Mouse (Mus musculus) neural tube, embryonic 12.5 days (tissue): Measurements from ENCODE around the gene Zdhhc4. TPM values are rescaled to one million over a fixed set of nuclear protein-coding genes. Genes with fewer than 3 reads are reported as not detected.

Source experiments
- ATAC-seq: fragments of 200-750 bp; cut with Nextera tagmentation; 2 replicates; pipeline ENCODE4 v1.8.0; 2017; ENCODE audit warnings: low read depth, mild to moderate bottlenecking, moderate TSS enrichment, moderate library complexity; ENCODE audit not compliant: low FRiP score
- H3K27ac ChIP-seq: fragments of 300-500 bp; sonication (generic); 2 replicates; pipeline ENCODE4 v1.5.1; 2016
- H3K27me3 ChIP-seq: fragments of 300-500 bp; sonication (generic); replicated peaks from 2 replicates; pipeline ENCODE4 v1.6.1; 2016; ENCODE audit warnings: mild to moderate bottlenecking
- H3K36me3 ChIP-seq: fragments of 300-500 bp; sonication (generic); 2 replicates; pipeline ENCODE4 v1.6.1; 2016; ENCODE audit warnings: mild to moderate bottlenecking
- H3K4me1 ChIP-seq: fragments of 300-500 bp; sonication (generic); 2 replicates; pipeline ENCODE4 v1.6.1; 2016
- H3K4me2 ChIP-seq: fragments of 300-500 bp; sonication (generic); replicated peaks from 2 replicates; pipeline ENCODE4 v1.6.1; 2016; ENCODE audit warnings: mild to moderate bottlenecking
- H3K4me3 ChIP-seq: fragments of 300-500 bp; sonication (generic); 2 replicates; pipeline ENCODE4 v1.5.1; 2016
- H3K9ac ChIP-seq: fragments of 300-500 bp; sonication (generic); 2 replicates; pipeline ENCODE4 v1.6.1; 2016; ENCODE audit warnings: mild to moderate bottlenecking
- H3K9me3 ChIP-seq: fragments of 300-500 bp; sonication (generic); 2 replicates; pipeline ENCODE4 v1.6.1; 2016; ENCODE audit warnings: mild to moderate bottlenecking
- WGBS: fragments of 180-500 bp; shearing (Covaris S2); methylation state at CpG from one replicate; pipeline ENCODE4 v1.1.7; 2016; 5-methylcytosine and 5-hydroxymethylcytosine counted together
- polyA plus RNA-seq: library from polyadenylated mRNA; unstranded; fragments of >200 nt; fragmentation: Nextera tagmentation; extraction: Ambion mirVana; gene quantifications from 2 replicates; pipeline ENCODE4 v1.2.1, GENCODE M21; 2016

The Zdhhc4 gene
- polyA plus RNA-seq, 1 experiment from 2014 or later = 71.5 TPM

GRCm38 (mm10) chr5:143315514-143315888 is 13.6 kb downstream of the Zdhhc4 start:
- Histone ChIP-seq H3K9ac (peak overlapping the region; percentile 96), H3K27ac (no peak overlapping the region; the same call in 1 of the 2 replicates), H3K4me2 (peak overlapping the region; percentile 88), H3K9me3 (no peaks in the 10 kb centered on the region), H3K4me3 (peak overlapping the region; percentile 88), H3K36me3 (peaks cover 71% of the 10 kb centered on the region), H3K4me1 (peaks cover 18% of the 10 kb centered on the region), H3K27me3 (no peaks in the 10 kb centered on the region)
- 13% methylated on average over 8 of the region's 8 CpGs for WGBS
- no peak; the same call in none of the 2 replicates for ATAC-seq

DNA sequence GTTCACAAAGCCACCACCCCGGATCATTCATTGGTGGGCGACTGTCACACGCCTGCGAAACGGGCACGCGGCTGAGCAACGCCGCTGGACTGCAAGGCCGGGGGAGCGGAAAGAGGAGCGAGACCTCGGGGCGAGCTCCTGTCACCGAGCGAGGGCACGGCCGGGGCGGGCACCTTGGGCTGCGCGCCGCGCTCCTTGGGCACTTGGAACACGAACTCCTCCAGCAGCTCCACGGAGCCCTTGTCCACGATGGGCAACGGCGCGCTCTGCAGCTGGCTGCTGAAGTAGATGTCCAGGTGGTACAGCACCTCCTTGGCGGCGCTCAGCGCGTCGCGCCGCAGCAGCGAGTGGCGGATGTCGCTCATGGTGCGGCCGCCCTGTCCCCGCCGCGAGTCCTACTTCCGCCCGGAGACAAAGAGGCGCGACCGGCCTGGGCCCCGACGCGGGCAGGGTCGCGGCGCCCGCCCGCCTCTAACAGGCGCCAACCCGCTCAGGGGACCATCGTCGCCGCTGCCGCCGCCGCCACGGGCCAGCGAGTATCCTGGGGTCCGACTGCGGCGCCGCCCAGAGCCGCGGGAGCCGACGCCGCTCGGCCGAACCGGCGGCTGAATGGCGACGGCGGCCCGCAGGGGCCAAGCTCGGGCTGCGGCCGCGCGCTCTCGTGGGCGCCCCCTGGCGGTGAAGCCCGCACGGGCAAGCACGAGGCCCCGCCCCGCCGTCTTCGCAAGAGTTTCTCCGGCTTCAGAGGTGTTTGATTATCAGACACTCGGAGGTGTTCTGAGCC is 14.1 kb downstream of the Zdhhc4 start, which contains the start of gene E130309D02Rik:
Gene E130309D02Rik, minus strand, starts transcription at position 631 of the 784 bp plus-strand sequence.
- no peaks in the 10 kb centered on the region for H3K9me3 ChIP-seq
- peak within 1 kb of the TSS; percentile 88 for H3K4me3 ChIP-seq
- WGBS = under 1% methylated on average over 101 of the region's 101 CpGs
- ATAC-seq = peak; percentile 81
- H3K9ac ChIP-seq = peak within 1 kb of the TSS; percentile 96
- no peaks in the 10 kb centered on the region for H3K27me3 ChIP-seq
- H3K4me1 ChIP-seq = peaks cover 18% of the 10 kb centered on the region
- peak within 1 kb of the TSS; percentile 87 for H3K27ac ChIP-seq
- H3K4me2 ChIP-seq = peak within 1 kb of the TSS; percentile 88
- H3K36me3 ChIP-seq = peaks cover 71% of the 10 kb centered on the region

GRCm38 (mm10) chr5:143314183-143314729 is 14.8 kb downstream of the Zdhhc4 start:
- H3K9ac ChIP-seq = peak overlapping the region; percentile 96
- H3K9me3 ChIP-seq = no peaks in the 10 kb centered on the region
- no peak overlapping the region for H3K27ac ChIP-seq
- peak overlapping the region; percentile 88 for H3K4me3 ChIP-seq
- H3K4me1 ChIP-seq = peaks cover 18% of the 10 kb centered on the region
- whole genome bisulfite sequencing = 2% methylated on average over 16 of the region's 16 CpGs
- ATAC-seq = no peak
- H3K27me3 ChIP-seq = no peaks in the 10 kb centered on the region
- peak overlapping the region; percentile 88 for H3K4me2 ChIP-seq
- H3K36me3 ChIP-seq = peaks cover 71% of the 10 kb centered on the region

GRCm38 (mm10) chr5:143311886-143312285 is 17.2 kb downstream of the Zdhhc4 start:
- Histone ChIP-seq H3K9ac (no peak overlapping the region), H3K4me2 (no peak overlapping the region), H3K4me3 (no peak overlapping the region), H3K9me3 (no peaks in the 10 kb centered on the region), H3K27ac (no peak overlapping the region), H3K4me1 (peaks cover 18% of the 10 kb centered on the region), H3K36me3 (peaks cover 70% of the 10 kb centered on the region), H3K27me3 (no peaks in the 10 kb centered on the region)
- WGBS = 71% methylated on average over 8 of the region's 8 CpGs
- no peak for ATAC-seq

GRCm38 (mm10) chr5:143309916-143310315 is 19.1 kb downstream of the Zdhhc4 start:
- peaks cover 19% of the 10 kb centered on the region for H3K4me1 ChIP-seq
- peaks cover 80% of the 10 kb centered on the region for H3K36me3 ChIP-seq
- WGBS = 98% methylated on average over 7 of the region's 7 CpGs

DNA sequence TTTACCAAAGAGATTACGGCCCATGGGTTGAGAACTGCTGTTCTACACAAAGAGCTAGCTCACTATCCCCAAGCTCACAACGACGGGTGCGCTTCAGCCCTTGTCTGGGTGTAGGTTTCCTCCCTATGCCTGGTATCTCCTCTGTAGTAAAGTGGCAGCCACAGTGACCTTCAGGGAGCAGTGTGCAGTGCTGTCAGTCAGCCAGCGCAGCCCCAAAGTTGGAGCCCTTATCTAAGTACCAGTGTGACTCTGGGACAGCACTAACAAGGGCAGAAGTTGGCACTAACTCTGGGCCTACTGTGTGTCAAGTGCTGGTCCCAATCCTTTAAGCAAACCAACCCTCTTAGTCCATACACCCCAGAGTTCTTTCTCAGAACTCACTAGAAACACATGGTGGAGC is 20.2 kb downstream of the Zdhhc4 start:
- ATAC-seq = no peak
- Histone ChIP-seq H3K4me2 (no peak overlapping the region), H3K36me3 (peaks cover 89% of the 10 kb centered on the region), H3K27ac (no peak overlapping the region), H3K27me3 (no peaks in the 10 kb centered on the region), H3K9ac (no peak overlapping the region), H3K4me3 (no peak overlapping the region), H3K9me3 (no peaks in the 10 kb centered on the region), H3K4me1 (peaks cover 14% of the 10 kb centered on the region)
- 93% methylated on average over 5 of the region's 5 CpGs for WGBS

More at GRCm38 (mm10) chr5:143309916-143310315, 19.1 kb downstream of the Zdhhc4 start:
- no peak overlapping the region for H3K9ac ChIP-seq
- H3K4me3 ChIP-seq = no peak overlapping the region
- no peaks in the 10 kb centered on the region for H3K9me3 ChIP-seq
- H3K4me2 ChIP-seq = no peak overlapping the region
- no peak for ATAC-seq
- no peak overlapping the region for H3K27ac ChIP-seq
- no peaks in the 10 kb centered on the region for H3K27me3 ChIP-seq

GRCm38 (mm10) chr5:143304251-143304650 is 24.8 kb downstream of the Zdhhc4 start:
- Histone ChIP-seq H3K27me3 (no peaks in the 10 kb centered on the region), H3K9ac (no peak overlapping the region), H3K4me1 (peaks cover 4% of the 10 kb centered on the region; the same call in 1 of the 2 replicates), H3K9me3 (no peaks in the 10 kb centered on the region), H3K27ac (no peak overlapping the region), H3K4me3 (no peak overlapping the region), H3K4me2 (no peak overlapping the region), H3K36me3 (peaks cover 95% of the 10 kb centered on the region)
- no peak for ATAC-seq
- 90% methylated on average over 7 of the region's 7 CpGs for WGBS

- H3K9me3 ChIP-seq = no peaks in the 10 kb centered on the region
- H3K4me3 ChIP-seq = no peak overlapping the region
- no peak overlapping the region for H3K4me2 ChIP-seq
- H3K4me1 ChIP-seq = no peaks in the 10 kb centered on the region; the same call in 1 of the 2 replicates
- WGBS = 85% methylated on average over 8 of the region's 8 CpGs
- no peak overlapping the region for H3K9ac ChIP-seq
- no peaks in the 10 kb centered on the region for H3K27me3 ChIP-seq
- ATAC-seq = no peak
- no peak overlapping the region for H3K27ac ChIP-seq
- peaks cover 84% of the 10 kb centered on the region for H3K36me3 ChIP-seq
These were observed 27.8 kb downstream of the Zdhhc4 start for GRCm38 (mm10) chr5:143301296-143301695.

- Histone ChIP-seq H3K27me3 (peaks cover 3% of the 10 kb centered on the region), H3K27ac (no peak overlapping the region), H3K9ac (no peak overlapping the region), H3K4me3 (no peak overlapping the region), H3K4me1 (no peaks in the 10 kb centered on the region; the same call in 1 of the 2 replicates), H3K9me3 (no peaks in the 10 kb centered on the region), H3K4me2 (no peak overlapping the region), H3K36me3 (peaks cover 68% of the 10 kb centered on the region)
- no peak for ATAC-seq
- WGBS = 93% methylated on average over 4 of the region's 4 CpGs
These were observed 29.4 kb downstream of the Zdhhc4 start for GRCm38 (mm10) chr5:143299686-143300085.

- H3K27ac ChIP-seq = no peak overlapping the region
- no peaks in the 10 kb centered on the region for H3K9me3 ChIP-seq
- H3K9ac ChIP-seq = no peak overlapping the region
- 93% methylated on average over 7 of the region's 7 CpGs for whole genome bisulfite sequencing
- no peak overlapping the region for H3K4me3 ChIP-seq
- peaks cover 57% of the 10 kb centered on the region for H3K36me3 ChIP-seq
- no peak overlapping the region for H3K4me2 ChIP-seq
- peaks cover 16% of the 10 kb centered on the region for H3K27me3 ChIP-seq
- ATAC-seq = no peak
- H3K4me1 ChIP-seq = peaks cover 5% of the 10 kb centered on the region
These were observed 30.7 kb downstream of the Zdhhc4 start for GRCm38 (mm10) chr5:143298391-143298790.

DNA sequence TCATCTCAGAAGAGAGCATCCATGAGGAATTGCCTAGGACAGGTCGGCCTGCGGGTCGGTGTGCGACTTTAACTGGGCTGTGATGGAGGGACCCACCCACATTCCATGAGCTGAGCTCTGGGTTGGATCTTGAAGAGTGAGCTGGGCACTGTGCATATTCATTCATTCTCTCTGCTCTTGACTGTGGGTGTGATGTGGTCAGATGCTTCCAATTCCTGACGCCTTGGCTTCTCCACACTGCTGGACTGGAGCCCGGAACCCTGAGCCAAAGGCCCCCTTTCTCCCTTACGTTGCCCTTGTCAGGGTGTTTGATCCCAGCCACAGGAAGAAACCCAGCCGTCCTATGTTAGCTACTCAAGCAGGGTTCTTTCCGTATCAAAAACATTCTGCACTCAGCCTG is 31.1 kb downstream of the Zdhhc4 start:
- H3K27me3 ChIP-seq = peaks cover 20% of the 10 kb centered on the region
- peaks cover 53% of the 10 kb centered on the region for H3K36me3 ChIP-seq
- no peak overlapping the region for H3K4me2 ChIP-seq
- H3K9me3 ChIP-seq = no peaks in the 10 kb centered on the region
- H3K4me1 ChIP-seq = peaks cover 9% of the 10 kb centered on the region
- 96% methylated on average over 9 of the region's 9 CpGs for WGBS
- no peak for ATAC-seq
- H3K27ac ChIP-seq = no peak overlapping the region
- no peak overlapping the region for H3K4me3 ChIP-seq
- H3K9ac ChIP-seq = no peak overlapping the region

DNA sequence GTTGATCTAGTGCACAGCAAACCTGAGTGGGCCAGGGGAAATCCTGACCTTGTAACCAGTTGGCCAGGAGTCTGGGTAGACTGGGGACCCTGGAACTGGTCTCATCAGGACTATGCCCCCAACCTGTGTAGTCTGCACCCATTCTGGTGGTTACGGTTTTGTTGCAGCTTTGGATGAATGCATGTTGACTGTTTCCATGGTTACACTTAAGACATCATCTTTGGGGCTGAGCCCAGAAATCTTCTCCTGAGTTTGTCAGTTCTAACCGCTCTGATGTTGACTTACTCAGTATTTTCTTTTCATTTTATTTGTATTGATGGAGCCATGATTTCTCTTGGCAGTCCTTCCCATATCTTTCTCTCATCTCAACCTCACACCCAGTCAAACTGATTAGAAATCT is 33.7 kb downstream of the Zdhhc4 start:
- no peak for ATAC-seq
- Histone ChIP-seq H3K27ac (no peak overlapping the region), H3K9ac (no peak overlapping the region), H3K4me1 (peaks cover 9% of the 10 kb centered on the region), H3K4me2 (no peak overlapping the region), H3K27me3 (peaks cover 46% of the 10 kb centered on the region), H3K4me3 (no peak overlapping the region), H3K36me3 (peaks cover 27% of the 10 kb centered on the region), H3K9me3 (no peaks in the 10 kb centered on the region)
- 95% methylated on average over 2 of the region's 2 CpGs for WGBS
